Mouse (Mus musculus) intestine, postnatal 0 days (tissue): ENCODE measurements around the gene Gal3st2c. TPM values are rescaled to one million over a fixed set of nuclear protein-coding genes. Genes with fewer than 3 reads are reported as not detected.
A peak's percentile ranks its signal among the peaks of the same experiment; 100 is the strongest.
"Not testable (repeated sequence)": the region's sequence is repeated elsewhere in the genome, so short reads cannot be mapped to it uniquely, and the experiment has no call there.

Experiments
- ATAC-seq: fragments of 200-750 bp; cut with Nextera tagmentation; 2 replicates; pipeline ENCODE4 v1.8.0; 2017; ENCODE audit warnings: mild to moderate bottlenecking, moderate TSS enrichment, moderate library complexity
- H3K27ac ChIP-seq: fragments of 300-500 bp; sonication (generic); 2 replicates; pipeline ENCODE4 v1.5.1; 2014; ENCODE audit warnings: mild to moderate bottlenecking, low read depth, low read length, moderate library complexity
- H3K27me3 ChIP-seq: fragments of 300-500 bp; sonication (generic); replicated peaks from 2 replicates; pipeline ENCODE4 v1.6.1; 2014; ENCODE audit warnings: low read length, mixed read lengths; ENCODE audit not compliant: control insufficient read depth, insufficient read depth
- H3K36me3 ChIP-seq: fragments of 300-500 bp; sonication (generic); 2 replicates; pipeline ENCODE4 v1.6.1; 2014; ENCODE audit warnings: mild to moderate bottlenecking, moderate library complexity; ENCODE audit not compliant: control insufficient read depth, insufficient read depth
- H3K4me1 ChIP-seq: fragments of 300-500 bp; sonication (generic); replicated peaks from 2 replicates; pipeline ENCODE4 v1.6.1; 2014; ENCODE audit warnings: antibody characterized with exemption, low read length, mixed read lengths; ENCODE audit not compliant: control insufficient read depth, insufficient read depth
- H3K4me2 ChIP-seq: fragments of 300-500 bp; sonication (generic); replicated peaks from 2 replicates; pipeline ENCODE4 v1.6.1; 2014; ENCODE audit warnings: low read depth, mild to moderate bottlenecking, moderate library complexity
- H3K4me3 ChIP-seq: fragments of 300-500 bp; sonication (generic); 2 replicates; pipeline ENCODE4 v1.5.1; 2014; ENCODE audit warnings: low read depth, low read length
- H3K9ac ChIP-seq: fragments of 300-500 bp; sonication (generic); 2 replicates; pipeline ENCODE4 v1.6.1; 2014; ENCODE audit warnings: mild to moderate bottlenecking, low read depth, low read length
- H3K9me3 ChIP-seq: fragments of 300-500 bp; sonication (generic); 2 replicates; pipeline ENCODE4 v1.6.1; 2016; ENCODE audit warnings: mixed run types; ENCODE audit not compliant: control insufficient read depth
- CTCF ChIP-seq: sonication (generic); IDR thresholded peaks from 2 replicates; pipeline ENCODE4 v1.5.1; 2016; ENCODE audit warnings: low read depth, mild to moderate bottlenecking, control low read depth, antibody characterized with exemption, moderate library complexity
- WGBS: fragments of 180-500 bp; shearing (Covaris S2); extraction: QIAGEN DNeasy Blood & Tissue Kit; methylation state at CpG from one replicate; pipeline ENCODE4 v1.1.7; 2014; 5-methylcytosine and 5-hydroxymethylcytosine counted together
- polyA plus RNA-seq: library from polyadenylated mRNA; unstranded; fragments of >200 nt; fragmentation: Nextera tagmentation; extraction: Ambion mirVana; gene quantifications from 2 replicates; pipeline ENCODE4 v1.2.1, GENCODE M21; 2015

The Gal3st2c gene
- polyA plus RNA-seq, 1 experiment from 2014 or later, result 0.07 TPM

DNA sequence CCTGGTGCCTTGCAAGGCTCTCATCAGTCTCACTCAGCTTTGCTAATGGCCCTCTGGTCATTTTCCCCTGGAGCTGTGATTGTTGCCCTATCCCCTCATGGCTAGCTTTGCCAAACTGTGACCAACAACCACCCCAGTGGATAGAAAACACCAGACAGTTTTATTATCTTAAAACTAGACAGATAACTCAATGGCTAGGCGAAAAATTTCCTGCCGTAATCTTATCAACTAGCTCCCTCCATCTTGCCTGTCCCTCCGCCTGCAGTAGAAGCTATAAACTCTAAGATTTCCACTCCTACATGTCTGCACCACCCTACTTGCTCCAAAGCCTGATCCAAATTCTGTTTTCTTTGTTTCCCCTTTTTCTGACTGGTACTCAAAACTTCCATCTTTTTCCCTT is 4.1 kb upstream of the Gal3st2c start:
- Histone ChIP-seq H3K9ac (no peak overlapping the region), H3K9me3 (no peaks in the 10 kb centered on the region), H3K4me2 (no peak overlapping the region), H3K27me3 (no peaks in the 10 kb centered on the region), H3K27ac (no peak overlapping the region), H3K4me3 (no peak overlapping the region), H3K36me3 (no peaks in the 10 kb centered on the region; the same call in 1 of the 2 replicates), H3K4me1 (no peaks in the 10 kb centered on the region)
- 53% methylated on average over 3 of the region's 3 CpGs for WGBS
- ATAC-seq, result no peak
- TF ChIP-seq CTCF, result no peak

DNA sequence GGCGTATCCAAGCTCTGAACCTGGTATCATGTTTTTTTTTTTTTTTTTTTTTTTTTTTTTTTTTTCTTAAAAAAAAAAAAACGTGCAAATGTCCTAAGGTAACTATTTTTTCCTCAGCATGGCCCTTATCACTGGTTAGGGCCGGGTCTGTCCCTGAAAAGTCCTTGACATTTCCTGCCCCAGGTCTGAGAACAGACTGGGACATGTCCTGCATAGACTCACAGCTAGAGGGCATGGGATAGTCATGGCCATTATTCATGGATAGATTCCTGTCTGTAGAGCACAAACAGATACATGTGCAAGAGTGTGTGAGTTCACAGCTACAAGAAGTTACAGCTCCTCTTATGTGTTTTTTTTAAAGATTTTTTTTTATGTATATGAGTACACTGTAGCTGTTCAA is 1.5 kb upstream of the Gal3st2c start:
- Histone ChIP-seq H3K4me1 (no peaks in the 10 kb centered on the region), H3K27ac (no peak overlapping the region), H3K4me2 (no peak overlapping the region), H3K9me3 (no peaks in the 10 kb centered on the region), H3K4me3 (no peak overlapping the region), H3K27me3 (no peaks in the 10 kb centered on the region), H3K36me3 (no peaks in the 10 kb centered on the region; the same call in 1 of the 2 replicates), H3K9ac (no peak overlapping the region)
- no peak for ATAC-seq
- TF ChIP-seq CTCF, result peak; percentile 31; the same call in 1 of the 2 replicates
- 50% methylated on average over 3 of the region's 3 CpGs for WGBS

DNA sequence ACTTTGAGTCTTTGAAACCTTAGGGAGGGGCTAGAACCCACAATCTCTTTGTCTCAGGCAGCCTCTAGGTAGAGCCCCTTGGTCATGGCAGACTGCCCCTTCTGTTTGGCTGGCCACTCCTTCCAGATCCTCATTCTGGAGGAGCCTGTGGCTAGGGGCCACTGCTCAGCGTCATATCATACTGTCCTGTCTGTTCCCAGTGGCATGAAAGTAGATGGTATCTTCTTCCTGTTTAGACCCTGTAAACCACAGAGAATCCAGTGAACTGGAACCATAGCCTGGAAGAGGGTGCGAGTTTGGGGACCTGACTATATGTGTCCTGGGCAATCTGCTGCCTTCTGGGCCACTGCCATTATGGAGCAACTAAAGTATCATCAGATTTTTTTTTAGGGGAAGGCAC is 759 bp downstream of the Gal3st2c start:
- not testable (repeated sequence) for H3K4me3 ChIP-seq, H3K36me3 ChIP-seq, H3K4me1 ChIP-seq, H3K27me3 ChIP-seq, H3K9ac ChIP-seq, ATAC-seq, H3K9me3 ChIP-seq, H3K4me2 ChIP-seq, H3K27ac ChIP-seq
- WGBS, result 75% methylated on average over 2 of the region's 2 CpGs

- 79% methylated on average over 3 of the region's 3 CpGs for WGBS
- H3K9ac ChIP-seq, H3K4me2 ChIP-seq, ATAC-seq, H3K4me3 ChIP-seq, H3K27me3 ChIP-seq, H3K36me3 ChIP-seq, H3K4me1 ChIP-seq, H3K27ac ChIP-seq, H3K9me3 ChIP-seq: not testable (repeated sequence)
Measured at GRCm38 (mm10) chr1:93991491-93991890, 1.2 kb downstream of the Gal3st2c start.

DNA sequence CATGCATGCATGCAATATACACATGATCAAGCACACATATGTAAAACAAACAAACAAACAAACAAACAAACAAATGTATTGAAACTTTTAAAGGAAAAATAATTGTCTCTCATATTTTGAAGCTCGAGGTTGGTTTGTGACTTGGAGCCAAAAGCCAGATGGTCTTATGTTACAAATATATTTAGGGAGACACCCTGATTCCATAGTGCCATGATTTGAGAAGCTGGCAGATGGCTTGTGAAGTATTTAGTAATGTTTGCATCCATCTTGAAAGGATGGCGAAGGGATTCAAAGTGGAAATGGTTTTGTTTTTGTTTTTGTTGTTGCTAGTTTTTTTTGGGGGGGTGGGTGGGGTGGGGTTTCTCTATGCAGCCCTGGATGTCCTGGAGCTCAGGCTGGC is 10.7 kb downstream of the Gal3st2c start:
- TF ChIP-seq CTCF, result no peak
- WGBS, result 82% methylated on average over 2 of the region's 2 CpGs
- H3K9ac ChIP-seq, result no peak overlapping the region
- H3K4me3 ChIP-seq, result no peak overlapping the region
- H3K27ac ChIP-seq, result no peak overlapping the region
- no peak overlapping the region for H3K4me2 ChIP-seq
- no peaks in the 10 kb centered on the region for H3K36me3 ChIP-seq
- no peaks in the 10 kb centered on the region for H3K9me3 ChIP-seq
- no peaks in the 10 kb centered on the region for H3K27me3 ChIP-seq
- H3K4me1 ChIP-seq, result no peaks in the 10 kb centered on the region
- ATAC-seq, result no peak

DNA sequence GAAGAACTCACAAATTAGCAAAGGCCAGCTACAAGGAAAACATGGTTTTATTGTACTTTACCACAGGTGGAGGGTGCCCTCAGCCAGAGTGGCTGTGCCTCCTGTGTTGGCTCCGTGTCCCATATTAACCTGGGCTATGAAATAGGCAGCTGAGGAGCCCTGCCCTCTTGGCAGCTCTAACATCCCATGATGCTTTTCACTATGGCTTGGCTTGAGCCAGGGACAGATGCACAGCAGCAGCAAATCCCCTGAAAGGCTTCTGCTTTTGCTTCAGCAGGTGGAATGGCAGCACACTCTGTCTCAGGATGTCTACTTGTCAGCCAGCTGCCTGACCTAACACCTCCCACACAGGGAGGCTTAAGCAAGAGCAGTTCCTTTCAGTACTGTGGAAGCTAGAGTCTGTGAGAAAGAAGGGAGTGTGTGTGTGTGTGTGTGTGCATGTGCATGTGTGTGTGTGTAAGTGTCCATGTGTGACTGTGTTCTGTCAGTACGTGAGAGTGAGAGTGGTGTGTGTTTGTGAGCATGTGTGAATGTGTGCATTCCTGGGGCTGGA is 15.7 kb downstream of the Gal3st2c start:
- 52% methylated on average over 2 of the region's 2 CpGs for WGBS

DNA sequence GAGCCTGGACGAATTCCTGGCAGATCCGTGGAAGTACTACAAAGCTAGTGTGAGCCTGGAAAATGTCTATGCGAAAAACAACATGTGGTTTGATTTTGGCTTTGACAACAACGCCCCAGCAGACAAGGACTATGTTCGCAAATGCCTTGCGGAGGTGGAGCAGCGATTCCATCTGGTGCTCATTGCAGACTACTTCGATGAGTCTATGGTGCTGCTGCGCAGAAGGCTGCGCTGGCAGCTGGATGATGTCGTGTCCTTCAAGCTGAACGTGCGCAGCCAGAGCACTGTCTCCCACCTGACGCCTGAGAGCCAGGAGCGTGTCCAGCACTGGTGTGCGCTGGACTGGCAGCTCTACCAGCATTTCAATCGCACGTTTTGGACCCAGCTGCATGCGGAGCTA is 18.5 kb downstream of the Gal3st2c start:
- not testable (repeated sequence) for H3K27me3 ChIP-seq, H3K9ac ChIP-seq, H3K4me2 ChIP-seq, H3K4me1 ChIP-seq, H3K4me3 ChIP-seq, ATAC-seq, H3K27ac ChIP-seq, H3K36me3 ChIP-seq, H3K9me3 ChIP-seq
- WGBS, result 86% methylated on average over 15 of the region's 19 CpGs

More for the DNA sequence above, 15.7 kb downstream of the Gal3st2c start:
- not testable (repeated sequence) for H3K9me3 ChIP-seq, H3K4me3 ChIP-seq, H3K36me3 ChIP-seq, H3K4me1 ChIP-seq, H3K27me3 ChIP-seq, H3K9ac ChIP-seq, H3K4me2 ChIP-seq, H3K27ac ChIP-seq
- 0 out of 2 replicates have a peak, but pooled peaks have one; percentile 22 for ATAC-seq
